Mouse (Mus musculus) olfactory bulb, adult 2 months (tissue): ENCODE measurements around the gene Snx9. TPM values are rescaled to one million over a fixed set of nuclear protein-coding genes. Genes with fewer than 3 reads are reported as not detected.

Experiments used
- H3K27ac ChIP-seq: fragments of 200-500 bp; 2 replicates; pipeline ENCODE4 v1.5.1; 2012; ENCODE audit warnings: low read depth, low read length; ENCODE audit not compliant: insufficient read depth
- H3K4me1 ChIP-seq: fragments of 200-500 bp; 2 replicates; pipeline ENCODE4 v1.6.1; 2012; ENCODE audit warnings: low read length; ENCODE audit not compliant: control insufficient read depth, insufficient read depth
- H3K4me3 ChIP-seq: fragments of 200-500 bp; 2 replicates; pipeline ENCODE4 v1.5.1; 2012; ENCODE audit warnings: mild to moderate bottlenecking, low read depth, low read length, moderate library complexity; ENCODE audit not compliant: insufficient read depth
- CTCF ChIP-seq: fragments of 200-500 bp; IDR thresholded peaks from 2 replicates; pipeline ENCODE4 v1.5.1; 2012; ENCODE audit warnings: low read depth, mild to moderate bottlenecking, low read length, moderate library complexity; ENCODE audit not compliant: insufficient read depth
- POLR2A ChIP-seq: fragments of 200-500 bp; IDR thresholded peaks from 2 replicates; pipeline ENCODE4 v1.6.1; 2012; ENCODE audit warnings: mild to moderate bottlenecking, low read depth, low read length, moderate library complexity; ENCODE audit not compliant: insufficient read depth
- WGBS: fragments of 180-500 bp; shearing (Covaris S2); methylation state at CpG from one replicate; pipeline ENCODE4 v1.1.7; 2018; 5-methylcytosine and 5-hydroxymethylcytosine counted together
- polyA plus RNA-seq: library from polyadenylated mRNA; stranded (reverse); fragments of >200 nt; gene quantifications from 2 replicates; pipeline ENCODE4 v1.2.4, GENCODE M21; 2012; ENCODE audit warnings: low replicate concordance; ENCODE audit not compliant: missing spikeins, insufficient read depth, insufficient read length

Gene Snx9
- polyA plus RNA-seq, 1 experiment = not detected

GRCm38 (mm10) chr17:5798900-5799299, 42.2 kb upstream of the Snx9 start:
- TF ChIP-seq POLR2A (no peak), CTCF (no peak)
- 80% methylated on average over 5 of the region's 5 CpGs for WGBS
- H3K27ac ChIP-seq = no peak overlapping the region
- no peak overlapping the region for H3K4me3 ChIP-seq
- H3K4me1 ChIP-seq = no peaks in the 10 kb centered on the region

- no peak overlapping the region for H3K27ac ChIP-seq
- no peaks in the 10 kb centered on the region for H3K4me1 ChIP-seq
- 92% methylated on average over 17 of the region's 17 CpGs for WGBS
- TF ChIP-seq CTCF = no peak
- TF ChIP-seq POLR2A = no peak
- H3K4me3 ChIP-seq = no peak overlapping the region
Observed at GRCm38 (mm10) chr17:5799396-5800021, 41.6 kb upstream of the Snx9 start.

- WGBS = 89% methylated on average over 2 of the region's 2 CpGs
- TF ChIP-seq CTCF = no peak
- no peak for TF ChIP-seq POLR2A
- H3K4me1 ChIP-seq = no peaks in the 10 kb centered on the region
Observed at GRCm38 (mm10) chr17:5800254-5800653, 40.9 kb upstream of the Snx9 start.

GRCm38 (mm10) chr17:5800824-5801560, 40.1 kb upstream of the Snx9 start:
- no peak overlapping the region for H3K27ac ChIP-seq
- no peak overlapping the region for H3K4me3 ChIP-seq
- 87% methylated on average over 7 of the region's 7 CpGs for WGBS
- H3K4me1 ChIP-seq = no peaks in the 10 kb centered on the region
- TF ChIP-seq CTCF (no peak), POLR2A (no peak)

More at GRCm38 (mm10) chr17:5800254-5800653, 40.9 kb upstream of the Snx9 start:
- H3K4me3 ChIP-seq = no peak overlapping the region
- no peak overlapping the region for H3K27ac ChIP-seq

GRCm38 (mm10) chr17:5801761-5802655, 39.1 kb upstream of the Snx9 start:
- 82% methylated on average over 17 of the region's 17 CpGs for WGBS
- H3K4me1 ChIP-seq = no peaks in the 10 kb centered on the region
- no peak overlapping the region for H3K27ac ChIP-seq
- H3K4me3 ChIP-seq = no peak overlapping the region
- no peak for TF ChIP-seq POLR2A
- TF ChIP-seq CTCF = no peak

- no peak for TF ChIP-seq POLR2A
- no peak for TF ChIP-seq CTCF
- 95% methylated on average over 5 of the region's 5 CpGs for WGBS
- Histone ChIP-seq H3K4me3 (no peak overlapping the region), H3K4me1 (no peaks in the 10 kb centered on the region), H3K27ac (no peak overlapping the region)
Observed at GRCm38 (mm10) chr17:5802656-5802955, 38.5 kb upstream of the Snx9 start.

- Histone ChIP-seq H3K4me1 (no peaks in the 10 kb centered on the region), H3K4me3 (no peak overlapping the region), H3K27ac (no peak overlapping the region)
- WGBS = 92% methylated on average over 10 of the region's 10 CpGs
- TF ChIP-seq POLR2A = no peak
- no peak for TF ChIP-seq CTCF
Observed at GRCm38 (mm10) chr17:5803229-5804012, 37.7 kb upstream of the Snx9 start.

- no peak overlapping the region for H3K27ac ChIP-seq
- TF ChIP-seq CTCF (no peak), POLR2A (no peak)
- WGBS = 67% methylated on average over 12 of the region's 12 CpGs
- H3K4me1 ChIP-seq = no peaks in the 10 kb centered on the region
- H3K4me3 ChIP-seq = no peak overlapping the region
Observed at GRCm38 (mm10) chr17:5804370-5805150, 36.6 kb upstream of the Snx9 start.
